Mouse (Mus musculus) testis, adult 2 months (tissue): ENCODE measurements around the gene Agbl3.

Experiments used
- CTCF ChIP-seq: fragments of 200-500 bp; IDR thresholded peaks from 2 replicates; pipeline ENCODE4 v1.5.1; 2012; ENCODE audit warnings: low read depth, mild to moderate bottlenecking, inconsistent platforms, low read length, moderate library complexity; ENCODE audit not compliant: control insufficient read depth, insufficient read depth, insufficient replicate concordance
- POLR2A ChIP-seq: fragments of 200-500 bp; IDR thresholded peaks from 2 replicates; pipeline ENCODE4 v1.6.1; 2012; ENCODE audit warnings: low read depth, mild to moderate bottlenecking, inconsistent platforms, low read length, moderate library complexity; ENCODE audit not compliant: control insufficient read depth

GRCm38 (mm10) chr6:34879911-34880475, 99.8 kb downstream of the Agbl3 start:
- TF ChIP-seq CTCF: peak; percentile 5; the same call in 1 of the 2 replicates
- TF ChIP-seq POLR2A: no peak
